Mouse (Mus musculus) liver, embryonic 12.5 days (tissue): ENCODE results near the gene Gsc2. TPM values are rescaled to one million over a fixed set of nuclear protein-coding genes. Genes with fewer than 3 reads are reported as not detected.

Source experiments
- ATAC-seq: fragments of 200-750 bp; cut with Nextera tagmentation; 2 replicates; pipeline ENCODE4 v1.8.0; 2017; ENCODE audit warnings: moderate number of reproducible peaks, mild to moderate bottlenecking, moderate library complexity
- H3K27ac ChIP-seq: fragments of 300-500 bp; sonication (generic); 2 replicates; pipeline ENCODE4 v1.5.1; 2016; ENCODE audit warnings: mild to moderate bottlenecking
- H3K27me3 ChIP-seq: fragments of 300-500 bp; sonication (generic); replicated peaks from 2 replicates; pipeline ENCODE4 v1.6.1; 2016; ENCODE audit warnings: mild to moderate bottlenecking, moderate library complexity
- H3K36me3 ChIP-seq: fragments of 300-500 bp; sonication (generic); 2 replicates; pipeline ENCODE4 v1.6.1; 2016; ENCODE audit warnings: mild to moderate bottlenecking, moderate library complexity
- H3K4me1 ChIP-seq: fragments of 300-500 bp; sonication (generic); 2 replicates; pipeline ENCODE4 v1.6.1; 2016
- H3K4me2 ChIP-seq: fragments of 300-500 bp; sonication (generic); 2 replicates; pipeline ENCODE4 v1.6.1; 2016; ENCODE audit warnings: mild to moderate bottlenecking, moderate library complexity
- H3K4me3 ChIP-seq: fragments of 300-500 bp; sonication (generic); 2 replicates; pipeline ENCODE4 v1.5.1; 2016; ENCODE audit warnings: mild to moderate bottlenecking, moderate library complexity
- H3K9ac ChIP-seq: fragments of 300-500 bp; sonication (generic); 2 replicates; pipeline ENCODE4 v1.6.1; 2016; ENCODE audit warnings: mild to moderate bottlenecking, moderate library complexity
- H3K9me3 ChIP-seq: fragments of 300-500 bp; sonication (generic); replicated peaks from 2 replicates; pipeline ENCODE4 v1.6.1; 2016; ENCODE audit warnings: mild to moderate bottlenecking, moderate library complexity
- WGBS: fragments of 180-500 bp; shearing (Covaris S2); methylation state at CpG from one replicate; pipeline ENCODE4 v1.1.7; 2016; ENCODE audit not compliant: insufficient replicate concordance; 5-methylcytosine and 5-hydroxymethylcytosine counted together
- polyA plus RNA-seq: library from polyadenylated mRNA; unstranded; fragments of >200 nt; fragmentation: Nextera tagmentation; extraction: Ambion mirVana; gene quantifications from 2 replicates; pipeline ENCODE4 v1.2.1, GENCODE M21; 2016

The Gsc2 gene
- polyA plus RNA-seq, 1 experiment from 2014 or later = not detected

- no peak overlapping the region for H3K4me3 ChIP-seq
- no peak for ATAC-seq
- peaks cover 23% of the 10 kb centered on the region for H3K36me3 ChIP-seq
- no peak overlapping the region for H3K27ac ChIP-seq
- H3K4me1 ChIP-seq = peaks cover 25% of the 10 kb centered on the region
- 70% methylated on average over 6 of the region's 6 CpGs for WGBS
- no peaks in the 10 kb centered on the region for H3K27me3 ChIP-seq
- no peaks in the 10 kb centered on the region for H3K9me3 ChIP-seq
- no peak overlapping the region for H3K9ac ChIP-seq
- no peak overlapping the region for H3K4me2 ChIP-seq
Observed at GRCm38 (mm10) chr16:17884116-17884515, 30.7 kb downstream of the Gsc2 start.

- no peak for ATAC-seq
- peaks cover 25% of the 10 kb centered on the region for H3K4me1 ChIP-seq
- no peak overlapping the region for H3K27ac ChIP-seq
- H3K4me2 ChIP-seq = no peak overlapping the region
- no peaks in the 10 kb centered on the region for H3K27me3 ChIP-seq
- no peak overlapping the region for H3K9ac ChIP-seq
- H3K9me3 ChIP-seq = no peaks in the 10 kb centered on the region
- H3K4me3 ChIP-seq = no peak overlapping the region
- H3K36me3 ChIP-seq = peaks cover 35% of the 10 kb centered on the region
Observed at GRCm38 (mm10) chr16:17882196-17882595, 32.7 kb downstream of the Gsc2 start.

- WGBS = 74% methylated on average over 4 of the region's 4 CpGs
- no peak overlapping the region for H3K9ac ChIP-seq
- H3K36me3 ChIP-seq = peaks cover 38% of the 10 kb centered on the region
- H3K4me1 ChIP-seq = peaks cover 16% of the 10 kb centered on the region; the same call in 1 of the 2 replicates
- no peak overlapping the region for H3K27ac ChIP-seq
- ATAC-seq = no peak
- no peaks in the 10 kb centered on the region for H3K27me3 ChIP-seq
- no peaks in the 10 kb centered on the region for H3K9me3 ChIP-seq
- H3K4me3 ChIP-seq = no peak overlapping the region
- no peak overlapping the region for H3K4me2 ChIP-seq
Observed at GRCm38 (mm10) chr16:17879571-17879970, 35.3 kb downstream of the Gsc2 start.

- Histone ChIP-seq H3K36me3 (peaks cover 35% of the 10 kb centered on the region), H3K4me2 (no peak overlapping the region), H3K27ac (no peak overlapping the region), H3K27me3 (no peaks in the 10 kb centered on the region), H3K4me3 (no peak overlapping the region), H3K4me1 (peaks cover 41% of the 10 kb centered on the region), H3K9me3 (no peaks in the 10 kb centered on the region), H3K9ac (no peak overlapping the region)
- 64% methylated on average over 1 of the region's 1 CpGs for WGBS
- no peak for ATAC-seq
Observed at GRCm38 (mm10) chr16:17876096-17876495, 38.8 kb downstream of the Gsc2 start.

GRCm38 (mm10) chr16:17875174-17875573, 39.7 kb downstream of the Gsc2 start:
- Histone ChIP-seq H3K36me3 (peaks cover 39% of the 10 kb centered on the region), H3K27ac (no peak overlapping the region), H3K4me3 (no peak overlapping the region), H3K9me3 (no peaks in the 10 kb centered on the region), H3K9ac (no peak overlapping the region), H3K27me3 (no peaks in the 10 kb centered on the region), H3K4me1 (peaks cover 51% of the 10 kb centered on the region), H3K4me2 (no peak overlapping the region)
- no peak for ATAC-seq
- 79% methylated on average over 4 of the region's 4 CpGs for WGBS

- H3K4me3 ChIP-seq = no peak overlapping the region
- H3K27ac ChIP-seq = peak overlapping the region; percentile 45; the same call in 1 of the 2 replicates
- H3K27me3 ChIP-seq = no peaks in the 10 kb centered on the region
- ATAC-seq = peak; percentile 69
- peaks cover 42% of the 10 kb centered on the region for H3K36me3 ChIP-seq
- no peaks in the 10 kb centered on the region for H3K9me3 ChIP-seq
- H3K4me2 ChIP-seq = peak overlapping the region; percentile 21
- 16% methylated on average over 4 of the region's 4 CpGs for WGBS
- H3K4me1 ChIP-seq = peaks cover 52% of the 10 kb centered on the region
- no peak overlapping the region for H3K9ac ChIP-seq
Observed at GRCm38 (mm10) chr16:17872995-17873394, 41.9 kb downstream of the Gsc2 start.

- Histone ChIP-seq H3K4me1 (peaks cover 52% of the 10 kb centered on the region), H3K4me2 (0 out of 2 replicates have a peak overlapping the region, but pooled peaks have one; percentile 19), H3K9me3 (no peaks in the 10 kb centered on the region), H3K4me3 (no peak overlapping the region), H3K9ac (no peak overlapping the region), H3K36me3 (peaks cover 36% of the 10 kb centered on the region), H3K27ac (no peak overlapping the region), H3K27me3 (no peaks in the 10 kb centered on the region)
- WGBS = 31% methylated on average over 5 of the region's 5 CpGs
- ATAC-seq = peak; percentile 70
Observed at GRCm38 (mm10) chr16:17871248-17871647, 43.6 kb downstream of the Gsc2 start.

- Histone ChIP-seq H3K27ac (no peak overlapping the region), H3K4me1 (peaks cover 18% of the 10 kb centered on the region), H3K27me3 (no peaks in the 10 kb centered on the region), H3K9me3 (no peaks in the 10 kb centered on the region), H3K4me2 (no peak overlapping the region), H3K9ac (no peak overlapping the region), H3K36me3 (peaks cover 48% of the 10 kb centered on the region), H3K4me3 (no peak overlapping the region)
- WGBS = 68% methylated on average over 6 of the region's 6 CpGs
- ATAC-seq = 0 out of 2 replicates have a peak, but pooled peaks have one; percentile 13
Observed at GRCm38 (mm10) chr16:17865770-17866169, 49.1 kb downstream of the Gsc2 start.

GRCm38 (mm10) chr16:17865293-17865692, 49.6 kb downstream of the Gsc2 start:
- Histone ChIP-seq H3K9ac (no peak overlapping the region), H3K27me3 (no peaks in the 10 kb centered on the region), H3K4me3 (no peak overlapping the region), H3K4me1 (peaks cover 13% of the 10 kb centered on the region), H3K4me2 (no peak overlapping the region), H3K27ac (no peak overlapping the region), H3K9me3 (no peaks in the 10 kb centered on the region), H3K36me3 (peaks cover 50% of the 10 kb centered on the region)
- WGBS = 66% methylated on average over 2 of the region's 2 CpGs
- ATAC-seq = no peak

Other genes starting within 250 kb of the Gsc2 start
- gene Med15, start 182.2 kb downstream of the Gsc2 start, polyA plus RNA-seq = 24.2 and 25.2 TPM in 2 replicates
- gene Klhl22, start 155.4 kb downstream of the Gsc2 start, polyA plus RNA-seq = 23.5 and 24.0 TPM in 2 replicates
- gene Scarf2, start 117.8 kb downstream of the Gsc2 start, polyA plus RNA-seq = 4.9 and 5.2 TPM in 2 replicates
- not detected in 2 replicates for gene B830017H08Rik, start 81.9 kb downstream of the Gsc2 start, polyA plus RNA-seq
- 0.58 and 0.61 TPM in 2 replicates for gene Car15, start 76.7 kb downstream of the Gsc2 start, polyA plus RNA-seq
- gene Gm20518, start 23.4 kb downstream of the Gsc2 start, polyA plus RNA-seq = not detected in 2 replicates
- gene Tssk1, start 20.8 kb downstream of the Gsc2 start, polyA plus RNA-seq = 0.04 TPM in 1 of 2 replicates, not detected in the other
- gene Dgcr2, start 16.5 kb downstream of the Gsc2 start, polyA plus RNA-seq = 29.7 and 29.9 TPM in 2 replicates
- not detected in 2 replicates for gene Tssk2, start 16.4 kb downstream of the Gsc2 start, polyA plus RNA-seq
- 18.7 and 18.9 TPM in 2 replicates for gene Ess2, start 3.7 kb downstream of the Gsc2 start, polyA plus RNA-seq
- gene Slc25a1, start 13.2 kb upstream of the Gsc2 start, polyA plus RNA-seq = 99.2 and 102 TPM in 2 replicates
- gene Vpreb2, start 65.4 kb upstream of the Gsc2 start, polyA plus RNA-seq = not detected in 2 replicates
- 40.4 and 40.5 TPM in 2 replicates for gene Dgcr6, start 137.8 kb upstream of the Gsc2 start, polyA plus RNA-seq
- gene Prodh, start 175.1 kb upstream of the Gsc2 start, polyA plus RNA-seq = 8.6 and 10.1 TPM in 2 replicates
- 0.65 and 0.68 TPM in 2 replicates for gene Rtn4r, start 212.6 kb upstream of the Gsc2 start, polyA plus RNA-seq